Mouse (Mus musculus) 416B (cell line): ENCODE data around the gene Pltp.

Experiments
- DNase-seq: peaks from one replicate; pipeline ENCODE4 v3.0.0; 2011; ENCODE audit warnings: low read depth

Gene Pltp

GRCm38 (mm10) chr2:164805332-164805718 is 52.2 kb downstream of the Pltp start:
- DNase-seq = no peak

DNA sequence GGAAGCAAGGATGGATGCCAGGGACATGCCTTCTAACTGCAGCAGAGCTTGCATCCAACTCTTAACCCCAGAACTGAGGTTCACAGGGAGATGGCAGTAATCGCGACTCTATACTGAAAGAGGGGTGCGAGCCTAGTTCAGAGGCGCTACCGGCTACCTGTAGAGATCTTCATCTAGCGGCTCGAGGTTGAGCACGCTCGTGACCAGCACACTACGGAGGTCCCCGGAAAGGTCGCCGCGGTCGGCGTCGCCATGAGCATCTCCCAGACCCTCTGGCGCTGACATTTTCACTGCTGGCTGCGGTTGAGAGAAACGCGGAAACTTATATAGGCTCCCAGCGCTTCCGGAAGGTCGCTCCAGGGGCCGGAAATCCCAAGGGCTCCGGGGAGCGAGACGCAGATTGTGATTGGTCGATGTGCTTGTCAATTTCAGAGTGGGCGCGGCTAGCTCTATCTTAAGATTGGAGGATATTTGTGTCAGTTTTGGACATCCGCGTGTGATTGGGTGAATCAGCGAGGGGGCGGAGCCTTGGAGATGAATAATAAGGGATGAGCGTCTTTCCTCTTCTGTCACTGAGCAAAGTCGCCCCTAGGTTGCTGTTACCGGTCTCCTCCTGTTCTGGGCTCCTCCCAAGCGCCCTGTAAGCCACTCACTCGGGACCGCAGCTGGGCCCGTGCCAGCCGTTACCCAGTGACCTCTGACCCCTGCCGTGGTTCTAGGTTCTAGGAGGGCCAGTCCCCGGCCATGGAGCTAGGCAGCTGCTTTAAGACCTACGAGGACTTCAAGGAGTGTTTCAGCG is 52.8 kb downstream of the Pltp start, which contains the start of the genes Acot8 and Zswim3:
Gene Acot8 (minus strand): TSS at position 350 of the 799 bp plus-strand sequence.
Gene Zswim3 (plus strand): TSS at position 566 of the 799 bp plus-strand sequence.
- DNase-seq = peak; percentile 100

GRCm38 (mm10) chr2:164803921-164804313 is 53.6 kb downstream of the Pltp start:
- peak; percentile 21 for DNase-seq

DNA sequence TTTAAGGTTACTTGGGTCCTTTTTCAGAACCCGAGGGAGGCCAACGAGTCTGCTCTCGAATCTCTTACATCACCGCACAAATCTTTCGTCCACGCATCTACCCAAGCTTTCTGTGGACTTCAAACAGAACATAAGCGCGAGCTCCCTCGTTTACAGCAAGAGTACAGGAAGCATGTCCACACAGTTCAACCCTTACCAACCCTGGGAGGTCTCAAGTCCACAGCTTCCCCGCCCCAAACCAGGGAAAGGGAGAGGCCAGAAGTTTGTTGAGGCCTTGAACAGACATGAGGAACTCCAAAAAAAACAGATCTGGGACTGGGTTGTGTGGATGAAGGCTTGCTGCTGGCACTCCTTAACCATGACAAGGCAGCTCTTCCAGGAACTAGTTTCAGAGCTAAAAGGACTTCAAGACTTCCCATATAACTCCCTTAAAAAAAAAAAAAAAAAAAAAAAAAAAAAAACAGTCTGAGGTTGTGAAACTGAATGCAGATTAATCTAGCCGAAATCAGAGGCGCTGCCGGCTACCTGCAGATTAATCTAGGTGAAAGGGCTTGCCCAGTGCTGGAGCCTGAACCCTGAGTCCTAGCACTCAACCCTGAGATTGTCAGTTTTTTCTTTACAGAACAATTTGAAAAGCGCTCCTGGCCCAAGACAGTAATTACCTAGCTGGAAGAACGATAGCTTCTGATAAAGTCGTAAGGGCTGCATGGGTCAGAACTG is 54.1 kb downstream of the Pltp start:
- peak; percentile 29 for DNase-seq

DNA sequence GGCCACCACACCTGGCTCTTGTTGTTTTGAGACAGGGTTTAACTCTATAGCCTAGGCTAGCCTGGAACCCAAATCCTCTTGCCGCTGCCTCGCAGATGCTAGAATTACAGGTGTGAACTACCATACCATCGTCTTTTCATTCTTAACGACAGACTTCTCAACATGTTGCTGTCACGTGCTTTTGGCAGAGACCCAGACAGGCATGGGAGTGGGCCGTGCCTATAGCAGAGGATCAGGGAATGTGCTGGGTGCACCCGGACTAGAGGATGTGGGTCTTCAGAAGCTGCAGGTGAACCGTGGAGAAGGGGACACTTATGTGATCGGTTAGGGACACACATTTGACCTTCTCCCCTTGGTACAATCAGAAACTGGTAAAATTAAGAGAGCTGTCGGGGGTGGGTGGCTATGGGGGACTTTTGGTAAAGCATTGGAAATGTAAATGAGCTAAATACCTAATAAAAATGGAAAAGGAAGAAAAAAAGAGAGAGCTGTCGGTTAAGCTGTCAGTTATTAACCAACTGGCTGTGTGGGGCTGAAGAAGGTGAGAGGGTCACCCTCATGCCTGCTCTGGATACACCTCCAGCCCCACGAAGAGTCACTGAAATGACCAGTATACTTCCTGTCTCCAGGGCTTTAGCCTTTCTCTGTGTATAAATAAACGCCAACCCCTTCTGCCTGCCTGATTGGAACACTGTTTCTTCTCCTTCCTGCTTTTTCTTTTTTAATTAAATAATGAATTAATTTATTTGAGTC is 57.1 kb downstream of the Pltp start:
- DNase-seq = no peak

GRCm38 (mm10) chr2:164798554-164798953 is 59.0 kb downstream of the Pltp start:
- DNase-seq = peak; percentile 76

- no peak for DNase-seq
These were observed 61.6 kb downstream of the Pltp start for GRCm38 (mm10) chr2:164795868-164796267.

DNA sequence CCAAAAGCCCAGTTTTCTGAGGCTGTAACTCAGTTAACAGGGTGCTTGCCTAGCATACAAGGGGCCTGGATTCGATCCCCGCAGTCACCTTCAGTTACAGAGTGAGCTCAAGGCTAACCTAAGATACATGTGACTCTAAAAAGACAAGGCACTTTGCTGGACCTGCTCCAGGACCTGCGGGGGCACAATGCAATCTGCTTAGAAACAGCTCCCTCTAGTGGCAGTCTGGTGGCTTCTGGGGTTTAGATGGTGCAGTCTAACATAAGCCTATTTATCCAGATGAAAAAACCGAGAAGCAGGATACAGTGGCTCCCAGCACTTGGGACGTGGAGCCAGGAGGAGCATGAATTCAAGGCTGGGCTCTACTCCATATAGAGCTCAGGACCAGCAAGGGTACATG is 63.2 kb downstream of the Pltp start:
- DNase-seq = peak; percentile 91

DNA sequence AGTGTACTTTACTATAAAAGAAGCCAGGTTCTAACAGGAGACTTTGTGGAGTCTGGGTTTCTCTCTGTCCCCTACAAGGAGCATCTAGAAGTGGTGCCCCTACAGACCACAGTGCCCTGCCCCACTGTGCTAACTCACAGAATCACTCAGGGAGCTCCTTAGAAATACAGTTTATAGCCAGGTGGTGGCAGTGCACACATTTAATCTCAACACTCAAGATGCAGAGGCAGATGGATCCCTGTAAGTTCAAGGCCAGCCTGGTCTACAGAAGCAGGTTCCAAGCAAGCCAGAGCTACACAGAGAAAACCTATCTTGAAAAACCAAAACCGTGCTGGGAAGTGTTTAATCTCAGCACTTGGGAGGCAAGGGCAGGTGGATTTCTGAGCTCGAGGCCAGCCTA is 63.7 kb downstream of the Pltp start:
- DNase-seq = peak; percentile 62

DNA sequence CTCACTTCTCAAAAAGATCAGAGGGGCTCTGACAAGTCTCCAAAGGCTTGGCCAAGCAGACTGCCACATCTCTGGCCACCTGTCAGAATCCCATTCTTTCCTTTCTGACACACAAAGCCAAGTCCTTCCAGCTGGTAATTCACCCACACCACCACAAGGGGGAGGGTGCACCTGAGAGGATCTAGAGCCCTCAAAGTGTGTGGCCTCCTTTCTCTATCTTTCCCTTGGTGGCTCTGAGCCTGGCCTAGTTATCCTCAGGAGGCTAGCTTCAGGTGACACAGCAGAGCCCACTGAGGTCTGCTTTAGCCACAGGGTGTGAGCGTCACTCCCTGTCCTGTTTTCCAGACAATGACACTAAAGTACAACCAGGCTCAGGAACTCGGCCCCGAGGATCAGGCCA is 64.3 kb downstream of the Pltp start:
- DNase-seq = peak; percentile 56

GRCm38 (mm10) chr2:164792400-164793190 is 64.9 kb downstream of the Pltp start:
- DNase-seq = no peak

- no peak for DNase-seq
These were observed 65.7 kb downstream of the Pltp start for GRCm38 (mm10) chr2:164791841-164792261.

DNA sequence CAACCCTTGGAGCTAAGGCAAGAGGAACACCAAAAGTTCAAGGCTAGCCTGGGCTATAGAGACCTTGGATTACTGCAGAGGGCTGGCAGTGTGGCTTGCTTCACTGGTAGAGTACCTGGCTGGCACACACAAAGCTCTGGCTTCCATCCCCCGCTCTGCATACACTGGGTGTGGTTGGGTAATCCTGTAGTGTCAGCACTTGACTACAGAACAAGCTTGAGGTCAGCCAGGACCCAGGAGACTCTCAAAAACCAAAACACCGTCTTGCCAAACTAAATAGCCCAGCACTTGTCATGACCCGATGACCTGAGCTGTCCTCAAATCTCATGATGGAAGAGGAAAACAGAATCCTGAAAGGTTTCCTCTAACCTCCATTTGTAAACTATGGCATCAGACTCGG is 67.1 kb downstream of the Pltp start:
- DNase-seq = peak; percentile 11
